Mouse (Mus musculus) CH12.LX (cell line): ENCODE results near the gene Cmklr1. TPM values are rescaled to one million over a fixed set of nuclear protein-coding genes. Genes with fewer than 3 reads are reported as not detected.

Experiments
- DNase-seq: peaks from one replicate; pipeline ENCODE4 v3.0.0-alpha.2; 2013; ENCODE audit errors: extremely low read depth
- H3K27ac ChIP-seq: 2 replicates; pipeline ENCODE4 v1.5.1; 2012; ENCODE audit warnings: low read depth, mild to moderate bottlenecking, control low read depth, moderate library complexity; ENCODE audit not compliant: insufficient read depth
- H3K27me3 ChIP-seq: replicated peaks from 2 replicates; pipeline ENCODE3; 2012; ENCODE audit warnings: inconsistent platforms
- H3K36me3 ChIP-seq, 2 experiments: replicated peaks in 1 of 2; 2 replicates each; pipeline versions ENCODE3 to v1.6.1; 2012; ENCODE audit warnings: inconsistent platforms in 1 of 2, low read length in 1 of 2, mild to moderate bottlenecking in 1 of 2, mixed read lengths in 1 of 2, moderate library complexity in 1 of 2; ENCODE audit not compliant: control insufficient read depth in 1 of 2, insufficient read depth in 1 of 2
- H3K4me1 ChIP-seq, 2 experiments: 2 replicates each; pipeline ENCODE4 v1.6.1; 2012; ENCODE audit warnings: inconsistent platforms in 1 of 2, moderate library complexity in 1 of 2; ENCODE audit not compliant: insufficient read depth in 2 of 2, control insufficient read depth in 1 of 2
- H3K4me2 ChIP-seq: 2 replicates; pipeline ENCODE4 v1.6.1; 2012; ENCODE audit warnings: low read depth, mild to moderate bottlenecking, control low read depth; ENCODE audit not compliant: poor library complexity, insufficient read depth, severe bottlenecking
- H3K4me3 ChIP-seq, 3 experiments: fragments of 150-350 bp in 1 of 3; sonication (generic) in 1 of 3; replicated peaks in 1 of 3; 2 replicates each; pipeline versions ENCODE3 to v1.5.1; 2011 to 2012; ENCODE audit warnings: low read depth in 2 of 3, low read length in 2 of 3, mild to moderate bottlenecking in 2 of 3, moderate library complexity in 2 of 3, control low read depth in 1 of 3, improper control_type of control experiment in 1 of 3, inconsistent platforms in 1 of 3, mixed read lengths in 1 of 3; ENCODE audit not compliant: poor library complexity in 1 of 3
- H3K79me2 ChIP-seq: replicated peaks from 2 replicates; pipeline ENCODE4 v1.6.1; 2012; ENCODE audit warnings: mild to moderate bottlenecking, moderate library complexity; ENCODE audit not compliant: control insufficient read depth, poor library complexity, insufficient read depth, severe bottlenecking; ENCODE audit errors: extremely low read depth
- H3K9ac ChIP-seq: 2 replicates; pipeline ENCODE4 v1.6.1; 2012; ENCODE audit warnings: low read depth, mild to moderate bottlenecking, control low read depth, moderate library complexity; ENCODE audit not compliant: insufficient read depth
- H3K9me3 ChIP-seq: replicated peaks from 2 replicates; pipeline ENCODE3; 2012; ENCODE audit warnings: low read length, inconsistent platforms, mixed read lengths
- BHLHE40 ChIP-seq: IDR thresholded peaks from 2 replicates; pipeline ENCODE4 v1.6.1; 2011; ENCODE audit warnings: mild to moderate bottlenecking, low read depth, low read length, improper control_type of control experiment
- CHD1 ChIP-seq: IDR thresholded peaks from 2 replicates; pipeline ENCODE4 v1.6.1; 2012; ENCODE audit warnings: low read depth, low read length, improper control_type of control experiment, inconsistent platforms
- E2F4 ChIP-seq: IDR thresholded peaks from 2 replicates; pipeline ENCODE4 v1.6.1; 2011; ENCODE audit warnings: low read depth, low read length, improper control_type of control experiment; ENCODE audit not compliant: insufficient replicate concordance
- ELF1 ChIP-seq: IDR thresholded peaks from 2 replicates; pipeline ENCODE4 v1.6.1; 2014; ENCODE audit warnings: low read depth, mild to moderate bottlenecking, inconsistent platforms, low read length, improper control_type of control experiment
- EP300 ChIP-seq: IDR thresholded peaks from 2 replicates; pipeline ENCODE4 v1.6.1; 2011; ENCODE audit warnings: low read length, improper control_type of control experiment
- ETS1 ChIP-seq: conservative IDR thresholded peaks from 2 replicates; pipeline ENCODE4 v1.6.1; 2012; ENCODE audit warnings: low read depth, mild to moderate bottlenecking, inconsistent platforms, low read length, improper control_type of control experiment, moderate library complexity
- GABPA ChIP-seq: IDR thresholded peaks from 2 replicates; pipeline ENCODE4 v1.6.1; 2012; ENCODE audit warnings: low read depth, low read length, improper control_type of control experiment, inconsistent platforms; ENCODE audit not compliant: insufficient replicate concordance
- JUND ChIP-seq: conservative IDR thresholded peaks from 2 replicates; pipeline ENCODE4 v1.6.1; 2011; ENCODE audit warnings: low read depth, low read length, improper control_type of control experiment
- MAX ChIP-seq: IDR thresholded peaks from 2 replicates; pipeline ENCODE4 v1.6.1; 2011; ENCODE audit warnings: low read length, improper control_type of control experiment
- MEF2A ChIP-seq: IDR thresholded peaks from 2 replicates; pipeline ENCODE4 v1.6.1; 2014; ENCODE audit warnings: low read depth, mild to moderate bottlenecking, inconsistent platforms, low read length, improper control_type of control experiment, borderline replicate concordance
- MXI1 ChIP-seq: IDR thresholded peaks from 2 replicates; pipeline ENCODE4 v1.6.1; 2011; ENCODE audit warnings: mild to moderate bottlenecking, low read depth, low read length, improper control_type of control experiment
- MYC ChIP-seq: IDR thresholded peaks from 2 replicates; pipeline ENCODE4 v1.6.1; 2011; ENCODE audit warnings: low read depth, mild to moderate bottlenecking, improper control_type of control experiment, low read length
- NELFE ChIP-seq: IDR thresholded peaks from 2 replicates; pipeline ENCODE4 v1.6.1; 2011; ENCODE audit warnings: low read depth, low read length, improper control_type of control experiment
- NRF1 ChIP-seq: IDR thresholded peaks from 2 replicates; pipeline ENCODE4 v1.6.1; 2014; ENCODE audit warnings: low read depth, mild to moderate bottlenecking, inconsistent platforms, low read length, improper control_type of control experiment, moderate library complexity
- PAX5 ChIP-seq: IDR thresholded peaks from 2 replicates; pipeline ENCODE4 v1.6.1; 2012; ENCODE audit warnings: low read length, inconsistent platforms, mixed read lengths
- SIN3A ChIP-seq: IDR thresholded peaks from 2 replicates; pipeline ENCODE4 v1.6.1; 2012; ENCODE audit warnings: low read length, improper control_type of control experiment, inconsistent platforms
- TBP ChIP-seq: conservative IDR thresholded peaks from 2 replicates; pipeline ENCODE4 v1.6.1; 2011; ENCODE audit warnings: low read depth, low read length, improper control_type of control experiment
- ZC3H11A ChIP-seq: IDR thresholded peaks from 2 replicates; pipeline ENCODE4 v1.6.1; 2012; ENCODE audit warnings: low read depth, mild to moderate bottlenecking, inconsistent platforms, low read length, improper control_type of control experiment
- ZKSCAN1 ChIP-seq: IDR thresholded peaks from 2 replicates; pipeline ENCODE4 v1.6.1; 2012; ENCODE audit warnings: low read depth, inconsistent platforms, low read length, improper control_type of control experiment, borderline replicate concordance
- dilution Hi-C: fragments of 300-500 bp; cut with MboI; formaldehyde crosslinking; loops from 2 replicates; pipeline ENCODE4 v1.14.3; 2020; ENCODE audit warnings: low sequenced_read_pairs; ENCODE audit not compliant: extremely low pct_unique_long_range_greater_than_20kb, extremely low pct_ligation_motif_present
- in situ Hi-C: fragments of 300-500 bp; cut with MboI; formaldehyde crosslinking; loops from 3 replicates; pipeline ENCODE4 v1.14.3; 2019; ENCODE audit warnings: low sequenced_read_pairs, low pct_ligation_motif_present, low pct_unique_long_range_greater_than_20kb, mixed read lengths
- polyA plus RNA-seq: library from polyadenylated mRNA; unstranded; fragments of >175 nt; gene quantifications from 2 replicates; pipeline ENCODE4 v1.2.1, GENCODE M21; 2012; ENCODE audit warnings: low read depth; ENCODE audit not compliant: insufficient read length
- total RNA-seq, 2 experiments: library from RNA; depleted of rRNA; stranded (reverse); fragments of 300-350 nt in 1 of 2; fragments of >200 nt in 1 of 2; gene quantifications; 2 replicates each; pipeline ENCODE4 v1.2.3; 2012 to 2014

Cmklr1 gene
- total and polyA plus RNA-seq, 3 experiments = not detected

- H3K4me3 ChIP-seq = no peak overlapping the region
- H3K36me3 ChIP-seq = no peaks in the 10 kb centered on the region
- in situ Hi-C loops = no loop called here
- TF ChIP-seq ZC3H11A (no peak), CHD1 (no peak), ELF1 (no peak), MAX (no peak), ZKSCAN1 (no peak), JUND (no peak)
- H3K4me2 ChIP-seq = no peak overlapping the region
- no peaks in the 10 kb centered on the region for H3K9me3 ChIP-seq
- no peak for DNase-seq
- H3K27ac ChIP-seq = no peak overlapping the region
- no peak overlapping the region for H3K9ac ChIP-seq
- dilution Hi-C loops = no loop called here
- peaks cover 38% of the 10 kb centered on the region for H3K27me3 ChIP-seq
- no peaks in the 10 kb centered on the region for H3K4me1 ChIP-seq
- H3K79me2 ChIP-seq = no peaks in the 10 kb centered on the region
Observed at GRCm38 (mm10) chr5:113654821-113655220, 4.6 kb upstream of the Cmklr1 start.

- in situ Hi-C loops = no loop called here
- Histone ChIP-seq H3K4me1 (no peaks in the 10 kb centered on the region), H3K36me3 (no peaks in the 10 kb centered on the region), H3K9me3 (no peaks in the 10 kb centered on the region), H3K79me2 (no peaks in the 10 kb centered on the region), H3K27me3 (peaks cover 42% of the 10 kb centered on the region), H3K27ac (no peak overlapping the region), H3K4me3 (no peak overlapping the region), H3K4me2 (no peak overlapping the region), H3K9ac (no peak overlapping the region)
- dilution Hi-C loops = no loop called here
- no peak for DNase-seq
- TF ChIP-seq ETS1 (no peak), EP300 (no peak), TBP (no peak), NELFE (no peak), PAX5 (no peak), MEF2A (no peak), NRF1 (no peak), GABPA (no peak), SIN3A (no peak), JUND (no peak), MXI1 (no peak), BHLHE40 (no peak), E2F4 (no peak), MYC (no peak)
Observed at GRCm38 (mm10) chr5:113654206-113654605, 4.0 kb upstream of the Cmklr1 start.
